Mouse (Mus musculus) small intestine, adult 2 months (tissue): ENCODE data around the gene Bglap3.

Experiments used
- CTCF ChIP-seq: fragments of 200-500 bp; IDR thresholded peaks from 2 replicates; pipeline ENCODE4 v1.5.1; 2012; ENCODE audit warnings: low read depth, mild to moderate bottlenecking, control low read depth, inconsistent platforms, low read length, moderate library complexity, mixed read lengths; ENCODE audit not compliant: insufficient replicate concordance, insufficient read length; ENCODE audit errors: extremely low read depth
- POLR2A ChIP-seq: fragments of 200-500 bp; IDR thresholded peaks from 2 replicates; pipeline ENCODE4 v1.6.1; 2012; ENCODE audit warnings: low read depth, mild to moderate bottlenecking, control low read depth, inconsistent platforms, low read length, moderate library complexity

DNA sequence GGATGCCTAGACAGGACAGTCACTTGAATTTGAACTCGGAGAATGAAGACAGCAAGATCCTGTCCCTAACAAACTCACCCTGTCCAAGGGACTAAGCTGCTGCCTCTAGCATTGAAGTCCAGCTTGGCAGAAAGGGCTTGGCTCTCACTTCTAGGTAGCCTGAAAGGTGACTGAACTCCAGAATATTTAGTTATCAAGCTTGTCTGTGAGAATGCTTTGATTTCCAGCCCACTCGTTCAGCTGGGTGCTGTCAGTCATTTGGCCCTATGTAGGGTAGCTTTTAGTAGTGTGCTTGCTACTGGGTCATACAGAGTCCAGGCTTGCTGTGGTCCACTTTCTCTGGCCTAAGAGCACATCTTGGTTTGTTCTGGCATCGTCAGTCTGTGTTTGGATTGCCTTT is 33.5 kb downstream of the Bglap3 start:
- TF ChIP-seq POLR2A, result no peak
- TF ChIP-seq CTCF, result no peak
